Mouse (Mus musculus) ES-E14 (cell line): Measurements from ENCODE around the gene Gtsf2. TPM values are rescaled to one million over a fixed set of nuclear protein-coding genes. Genes with fewer than 3 reads are reported as not detected.
"Not testable (repeated sequence)": the region's sequence is repeated elsewhere in the genome, so short reads cannot be mapped to it uniquely, and the experiment has no call there.

Experiments used
- DNase-seq: peaks from one replicate; pipeline ENCODE4 v3.0.0-alpha.2; 2013; ENCODE audit warnings: low read depth, low spot score
- H3K27ac ChIP-seq: 2 replicates; pipeline ENCODE4 v1.5.1; 2012; ENCODE audit warnings: low read depth, mild to moderate bottlenecking, low read length, moderate library complexity, mixed read lengths; ENCODE audit not compliant: poor library complexity, insufficient read depth, severe bottlenecking
- H3K36me3 ChIP-seq: 2 replicates; pipeline ENCODE4 v1.6.1; 2012; ENCODE audit warnings: mild to moderate bottlenecking, low read length, moderate library complexity, mixed read lengths; ENCODE audit not compliant: control insufficient read depth, poor library complexity, insufficient read depth, severe bottlenecking
- H3K4me1 ChIP-seq, 2 experiments: fragments of 150-350 bp in 1 of 2; sonication (generic) in 1 of 2; 2 replicates each; pipeline ENCODE4 v1.6.1; 2012; ENCODE audit warnings: low read length in 2 of 2, mild to moderate bottlenecking in 1 of 2, mixed read lengths in 1 of 2; ENCODE audit not compliant: control insufficient read depth in 2 of 2, insufficient read depth in 2 of 2, poor library complexity in 1 of 2
- H3K4me3 ChIP-seq, 2 experiments: fragments of 150-350 bp in 1 of 2; sonication (generic) in 1 of 2; 2 replicates each; pipeline ENCODE4 v1.5.1; 2012; ENCODE audit warnings: low read length in 2 of 2, low read depth in 1 of 2, mild to moderate bottlenecking in 1 of 2, mixed read lengths in 1 of 2; ENCODE audit not compliant: insufficient read depth in 1 of 2, poor library complexity in 1 of 2, severe bottlenecking in 1 of 2
- H3K9ac ChIP-seq: 2 replicates; pipeline ENCODE4 v1.6.1; 2012; ENCODE audit warnings: low read depth, mild to moderate bottlenecking, low read length, mixed read lengths; ENCODE audit not compliant: poor library complexity, insufficient read depth, severe bottlenecking
- H3K9me3 ChIP-seq: fragments of 150-350 bp; sonication (generic); 2 replicates; pipeline ENCODE4 v1.6.1; 2012; ENCODE audit warnings: low read depth, mild to moderate bottlenecking, low read length; ENCODE audit not compliant: control insufficient read depth, insufficient read depth
- CHD2 ChIP-seq: IDR thresholded peaks from 2 replicates; pipeline ENCODE4 v1.6.1; 2014; ENCODE audit warnings: mild to moderate bottlenecking, low read depth, low read length, inconsistent platforms
- HCFC1 ChIP-seq: IDR thresholded peaks from 2 replicates; pipeline ENCODE4 v1.6.1; 2012; ENCODE audit warnings: low read length, inconsistent platforms, borderline replicate concordance; ENCODE audit not compliant: insufficient read depth
- MAFK ChIP-seq: IDR thresholded peaks from 2 replicates; pipeline ENCODE4 v1.6.1; 2014; ENCODE audit warnings: mild to moderate bottlenecking, low read depth, low read length, inconsistent platforms; ENCODE audit not compliant: insufficient read depth
- ZC3H11A ChIP-seq: IDR thresholded peaks from 2 replicates; pipeline ENCODE4 v1.6.1; 2012; ENCODE audit warnings: low read depth, mild to moderate bottlenecking, inconsistent platforms, low read length, borderline replicate concordance
- ZNF384 ChIP-seq: IDR thresholded peaks from 2 replicates; pipeline ENCODE4 v1.6.1; 2012; ENCODE audit warnings: low read depth, low read length, inconsistent platforms
- in situ Hi-C, 2 experiments: fragments of 600-800 bp; cut with MboI; formaldehyde crosslinking; loops; one replicate each; pipeline ENCODE4 v1.15.1; 2025; ENCODE audit warnings: low sequenced_read_pairs in 2 of 2, inconsistent platforms in 1 of 2; ENCODE audit not compliant: unreplicated experiment in 2 of 2
- total RNA-seq: library from RNA; depleted of rRNA; stranded (reverse); fragments of 300-350 nt; gene quantifications from 2 replicates; pipeline ENCODE4 v1.2.3, GENCODE M21; 2012

The Gtsf2 gene
- total RNA-seq, 1 experiment: not detected

- Histone ChIP-seq H3K9me3 (no peaks in the 10 kb centered on the region), H3K4me3 (no peak overlapping the region), H3K9ac (no peak overlapping the region), H3K27ac (no peak overlapping the region), H3K4me1 (no peaks in the 10 kb centered on the region), H3K36me3 (no peaks in the 10 kb centered on the region)
- TF ChIP-seq ZC3H11A (no peak), HCFC1 (no peak), MAFK (no peak), CHD2 (no peak), ZNF384 (no peak)
- in situ Hi-C loops: no loop called here
- DNase-seq: no peak
Observed at GRCm38 (mm10) chr15:103454449-103454848, 6.2 kb upstream of the Gtsf2 start.

GRCm38 (mm10) chr15:103453551-103454218, 5.4 kb upstream of the Gtsf2 start, which contains the start of gene Nckap1l:
TSS of gene Nckap1l (plus strand) at chr15:103453794.
- no peak within 1 kb of the TSS for H3K27ac ChIP-seq
- H3K9me3 ChIP-seq: no peaks in the 10 kb centered on the region
- TF ChIP-seq MAFK (no peak), CHD2 (no peak), HCFC1 (no peak), ZNF384 (no peak)
- no peak within 1 kb of the TSS for H3K4me3 ChIP-seq
- no peak for DNase-seq
- H3K9ac ChIP-seq: no peak within 1 kb of the TSS
- in situ Hi-C loops: no loop called here
- H3K36me3 ChIP-seq: no peaks in the 10 kb centered on the region
- H3K4me1 ChIP-seq: no peaks in the 10 kb centered on the region

- H3K36me3 ChIP-seq, DNase-seq, H3K27ac ChIP-seq, H3K9me3 ChIP-seq, H3K9ac ChIP-seq, H3K4me3 ChIP-seq, in situ Hi-C loops, H3K4me1 ChIP-seq: not testable (repeated sequence)
Observed at GRCm38 (mm10) chr15:103445966-103446365, 2.3 kb downstream of the Gtsf2 start.

GRCm38 (mm10) chr15:103430241-103430640, 18.0 kb downstream of the Gtsf2 start, which contains the start of gene Gtsf1:
TSS of gene Gtsf1 (minus strand) at chr15:103430470.
- H3K27ac ChIP-seq: no peak within 1 kb of the TSS; the same call in 1 of the 2 replicates
- in situ Hi-C loops: no loop called here
- DNase-seq: no peak
- H3K9ac ChIP-seq: no peak within 1 kb of the TSS
- H3K9me3 ChIP-seq: no peaks in the 10 kb centered on the region
- H3K4me1 ChIP-seq: peaks cover 0 to 4% of the 10 kb centered on the region in 2 experiments; a peak in 1 of 4 replicates
- TF ChIP-seq ZNF384 (no peak), HCFC1 (no peak), CHD2 (no peak), ZC3H11A (no peak), MAFK (no peak)
- H3K36me3 ChIP-seq: no peaks in the 10 kb centered on the region
- peak within 1 kb of the TSS in 1 of 2 experiments; percentile 6; a peak in 1 of 4 replicates for H3K4me3 ChIP-seq

GRCm38 (mm10) chr15:103427017-103427416, 21.3 kb downstream of the Gtsf2 start:
- Histone ChIP-seq H3K9me3 (no peaks in the 10 kb centered on the region), H3K4me3 (no peak overlapping the region), H3K36me3 (no peaks in the 10 kb centered on the region), H3K27ac (no peak overlapping the region), H3K4me1 (peaks cover 0 to 4% of the 10 kb centered on the region in 2 experiments; a peak in 1 of 4 replicates), H3K9ac (no peak overlapping the region)
- in situ Hi-C loops: no loop called here
- TF ChIP-seq ZC3H11A (no peak), HCFC1 (no peak)
- DNase-seq: no peak

GRCm38 (mm10) chr15:103405586-103405985, 42.7 kb downstream of the Gtsf2 start:
- H3K9me3 ChIP-seq, H3K36me3 ChIP-seq, in situ Hi-C loops, H3K4me3 ChIP-seq, DNase-seq, H3K9ac ChIP-seq, H3K27ac ChIP-seq, H3K4me1 ChIP-seq: not testable (repeated sequence)
